Mouse (Mus musculus): ENCODE results near the gene Hoga1. TPM values are rescaled to one million over a fixed set of nuclear protein-coding genes. Genes with fewer than 3 reads are reported as not detected.

Gene Hoga1
- polyA plus RNA-seq, 1 experiment, result 7.6 TPM

DNA sequence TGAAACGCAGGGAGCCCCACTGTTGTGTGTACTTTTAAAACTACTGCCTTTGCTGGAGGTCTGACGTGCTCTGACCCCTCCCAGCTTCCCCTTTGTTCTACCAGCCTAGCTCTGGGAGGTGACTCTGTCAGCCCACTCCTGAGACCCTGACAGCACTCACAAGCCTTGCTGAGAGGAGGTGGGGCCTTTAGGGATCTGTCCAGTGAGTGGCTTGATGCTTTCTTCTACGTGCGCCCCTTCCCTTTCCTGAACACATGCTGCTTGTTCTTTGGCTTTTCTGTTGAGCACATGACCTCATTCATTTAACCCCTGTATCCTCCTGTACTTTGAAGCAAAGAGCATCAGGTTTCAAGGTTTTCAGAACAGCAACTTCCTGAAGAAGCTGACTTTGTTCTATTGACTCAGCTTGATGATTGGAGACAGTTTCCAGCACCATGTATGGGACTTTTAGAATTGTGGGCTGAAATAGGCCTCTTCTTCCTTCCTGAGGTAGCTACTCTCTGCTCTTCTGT lies 26.3 kb upstream of the Hoga1 start:
- no peak for TF ChIP-seq POLR2A (IDR thresholded peaks at IDR 0.05; ENCODE audit: borderline replicate concordance, extremely low read depth, low read depth, low read length)
- TF ChIP-seq CTCF (IDR thresholded peaks at IDR 0.05; ENCODE audit: insufficient read depth, low read length), result no peak
- Histone ChIP-seq H3K4me1 (ENCODE audit: control insufficient read depth, insufficient read depth, low read length) (peaks cover 23% of the 10 kb centered on the region), H3K4me3 (replicated peaks; ENCODE audit: extremely low read depth, low read depth, low read length) (no peak overlapping the region)
- 47% methylated on average over 4 of the region's 4 CpGs for WGBS
- no peak for DNase-seq

DNA sequence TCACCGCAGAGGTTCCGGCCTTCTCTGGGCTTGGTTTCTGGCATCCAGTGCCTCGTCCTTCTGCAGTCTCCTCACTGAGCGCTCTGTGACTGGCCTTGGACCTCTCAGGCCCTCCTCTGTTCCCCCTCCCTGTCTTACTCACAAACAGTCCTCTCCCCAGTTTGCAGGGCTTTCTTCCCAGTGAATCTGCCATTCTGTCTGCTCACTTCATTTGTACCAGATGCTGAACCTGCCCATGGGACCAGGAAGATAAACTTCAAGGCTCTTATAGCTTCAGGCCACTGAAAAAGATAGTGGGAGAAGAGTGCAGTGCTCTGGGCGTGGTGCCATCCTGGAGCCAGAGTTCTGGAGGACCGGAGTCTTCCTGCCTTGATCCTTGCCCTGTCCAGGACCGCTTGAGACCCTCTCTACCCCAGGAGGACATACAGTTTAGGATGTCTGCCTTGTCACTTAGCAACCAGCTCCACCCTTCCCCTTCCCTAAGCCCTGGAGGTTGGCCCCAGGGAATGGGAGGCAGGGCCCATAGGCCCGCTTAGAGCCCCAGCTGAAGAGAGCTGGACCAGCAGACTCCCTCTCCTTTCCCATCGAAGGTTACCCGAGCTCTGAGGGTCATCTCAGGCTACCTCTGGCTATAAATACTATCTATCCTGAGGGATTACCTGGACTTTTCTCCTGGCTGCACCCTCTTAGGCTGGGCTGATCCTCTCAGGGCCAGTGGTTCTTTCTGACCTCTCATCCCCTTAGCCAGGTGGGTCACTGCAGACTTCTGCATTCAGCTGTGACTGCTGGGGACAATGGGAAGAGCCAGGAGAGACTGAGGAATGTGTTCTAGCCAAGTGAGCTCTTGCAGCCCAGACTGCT lies 23.5 kb upstream of the Hoga1 start:
- DNase-seq, result no peak
- peaks cover 23% of the 10 kb centered on the region for H3K4me1 ChIP-seq (ENCODE audit: control insufficient read depth, insufficient read depth, low read length)
- 66% methylated on average over 10 of the region's 10 CpGs for WGBS
- TF ChIP-seq CTCF (IDR thresholded peaks at IDR 0.05; ENCODE audit: insufficient read depth, low read length) (no peak), POLR2A (IDR thresholded peaks at IDR 0.05; ENCODE audit: borderline replicate concordance, extremely low read depth, low read depth, low read length) (no peak)
- no peak overlapping the region for H3K4me3 ChIP-seq (replicated peaks; ENCODE audit: extremely low read depth, low read depth, low read length)

DNA sequence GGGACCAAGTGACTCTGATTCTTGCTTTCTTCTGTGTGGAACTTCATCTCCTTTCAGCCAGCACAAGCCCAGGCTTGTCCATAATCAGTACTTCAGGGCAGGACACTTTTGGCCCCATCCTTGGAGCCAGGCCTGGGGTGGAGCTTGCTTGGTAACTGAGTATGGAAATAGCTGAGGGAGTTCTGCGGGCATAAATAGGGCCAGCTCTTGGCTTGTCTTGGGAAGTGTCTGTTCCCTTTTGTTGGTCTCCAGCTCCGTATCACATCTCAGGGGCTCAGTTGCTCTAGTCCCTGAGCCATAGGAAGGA lies 22.9 kb upstream of the Hoga1 start:
- no peak for DNase-seq
- WGBS, result 71% methylated on average over 2 of the region's 2 CpGs
- H3K4me3 ChIP-seq (replicated peaks; ENCODE audit: extremely low read depth, low read depth, low read length), result no peak overlapping the region
- TF ChIP-seq POLR2A (IDR thresholded peaks at IDR 0.05; ENCODE audit: borderline replicate concordance, extremely low read depth, low read depth, low read length) (no peak), CTCF (IDR thresholded peaks at IDR 0.05; ENCODE audit: insufficient read depth, low read length) (no peak)
- H3K4me1 ChIP-seq (ENCODE audit: control insufficient read depth, insufficient read depth, low read length), result peaks cover 18% of the 10 kb centered on the region

DNA sequence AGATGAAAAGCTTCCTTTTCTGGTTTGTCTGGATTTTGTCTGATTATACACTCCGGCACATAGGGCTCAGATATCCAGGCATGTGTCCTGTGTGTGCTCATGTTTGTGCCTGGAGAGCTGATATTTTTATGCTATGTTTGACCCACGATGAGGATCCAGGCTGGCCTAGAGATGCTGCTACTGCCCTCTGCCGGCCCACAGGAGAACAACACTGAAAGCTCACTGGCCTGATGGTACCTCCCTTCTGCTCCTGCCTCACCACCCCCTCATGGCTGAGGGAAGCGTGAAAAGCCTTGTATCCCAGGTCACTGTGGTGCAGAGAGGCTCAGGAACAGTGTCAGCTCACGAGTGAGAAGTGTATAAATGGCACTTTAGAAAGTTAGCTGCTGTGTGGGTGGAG lies 19.3 kb upstream of the Hoga1 start:
- Histone ChIP-seq H3K4me1 (ENCODE audit: control insufficient read depth, insufficient read depth, low read length) (no peaks in the 10 kb centered on the region), H3K4me3 (replicated peaks; ENCODE audit: extremely low read depth, low read depth, low read length) (no peak overlapping the region)
- DNase-seq, result peak; percentile 82
- no peak for TF ChIP-seq POLR2A (IDR thresholded peaks at IDR 0.05; ENCODE audit: borderline replicate concordance, extremely low read depth, low read depth, low read length)
- peak; percentile 96 for TF ChIP-seq CTCF (IDR thresholded peaks at IDR 0.05; ENCODE audit: insufficient read depth, low read length)
- WGBS, result 1% methylated on average over 5 of the region's 5 CpGs

DNA sequence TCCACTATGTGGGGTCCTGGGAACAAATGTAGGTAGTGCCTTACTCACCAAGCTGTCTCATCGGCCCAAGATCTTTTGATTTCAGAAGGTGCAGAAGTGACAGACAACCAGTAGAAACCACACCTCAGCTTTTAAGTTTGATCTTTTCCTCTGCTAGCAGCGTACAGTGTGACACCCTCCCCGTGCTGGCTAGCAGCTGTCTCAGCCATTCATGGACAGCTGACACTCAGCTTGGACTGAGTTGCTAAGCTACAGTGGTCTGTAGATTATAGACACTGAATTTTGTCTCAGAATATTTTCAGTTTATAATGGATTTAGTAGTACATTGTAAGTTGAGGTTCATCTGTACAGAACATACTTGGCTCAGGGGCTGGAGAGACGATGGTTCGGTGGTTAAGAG lies 14.3 kb upstream of the Hoga1 start:
- 84% methylated on average over 5 of the region's 5 CpGs for WGBS
- 0 out of 2 replicates have a peak, but pooled peaks cover 2% of the 10 kb centered on the region for H3K4me1 ChIP-seq (ENCODE audit: control insufficient read depth, insufficient read depth, low read length)
- no peak for TF ChIP-seq CTCF (IDR thresholded peaks at IDR 0.05; ENCODE audit: insufficient read depth, low read length)
- no peak for TF ChIP-seq POLR2A (IDR thresholded peaks at IDR 0.05; ENCODE audit: borderline replicate concordance, extremely low read depth, low read depth, low read length)
- H3K4me3 ChIP-seq (replicated peaks; ENCODE audit: extremely low read depth, low read depth, low read length), result no peak overlapping the region
- DNase-seq, result no peak

DNA sequence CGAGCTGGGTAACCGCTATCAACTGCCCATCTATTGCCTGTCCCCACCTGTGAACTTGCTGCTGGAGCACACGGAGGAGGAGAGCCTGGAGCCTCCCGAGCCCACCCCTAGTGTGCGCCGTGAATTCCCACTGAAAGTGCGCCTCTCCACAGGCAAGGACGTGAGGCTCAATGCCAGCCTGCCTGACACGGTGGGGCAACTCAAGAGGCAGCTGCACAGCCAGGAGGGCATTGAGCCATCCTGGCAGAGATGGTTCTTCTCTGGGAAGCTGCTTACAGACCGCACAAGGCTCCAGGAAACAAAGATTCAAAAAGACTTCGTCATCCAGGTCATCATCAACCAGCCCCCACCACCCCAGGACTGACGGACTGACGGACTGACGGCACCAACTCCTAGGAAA lies 11.8 kb upstream of the Hoga1 start:
- WGBS, result 87% methylated on average over 14 of the region's 14 CpGs
- TF ChIP-seq POLR2A (IDR thresholded peaks at IDR 0.05; ENCODE audit: borderline replicate concordance, extremely low read depth, low read depth, low read length), result no peak
- TF ChIP-seq CTCF (IDR thresholded peaks at IDR 0.05; ENCODE audit: insufficient read depth, low read length), result no peak
- Histone ChIP-seq H3K4me3 (replicated peaks; ENCODE audit: extremely low read depth, low read depth, low read length) (no peak overlapping the region), H3K4me1 (ENCODE audit: control insufficient read depth, insufficient read depth, low read length) (0 out of 2 replicates have a peak, but pooled peaks cover 2% of the 10 kb centered on the region)
- no peak for DNase-seq

DNA sequence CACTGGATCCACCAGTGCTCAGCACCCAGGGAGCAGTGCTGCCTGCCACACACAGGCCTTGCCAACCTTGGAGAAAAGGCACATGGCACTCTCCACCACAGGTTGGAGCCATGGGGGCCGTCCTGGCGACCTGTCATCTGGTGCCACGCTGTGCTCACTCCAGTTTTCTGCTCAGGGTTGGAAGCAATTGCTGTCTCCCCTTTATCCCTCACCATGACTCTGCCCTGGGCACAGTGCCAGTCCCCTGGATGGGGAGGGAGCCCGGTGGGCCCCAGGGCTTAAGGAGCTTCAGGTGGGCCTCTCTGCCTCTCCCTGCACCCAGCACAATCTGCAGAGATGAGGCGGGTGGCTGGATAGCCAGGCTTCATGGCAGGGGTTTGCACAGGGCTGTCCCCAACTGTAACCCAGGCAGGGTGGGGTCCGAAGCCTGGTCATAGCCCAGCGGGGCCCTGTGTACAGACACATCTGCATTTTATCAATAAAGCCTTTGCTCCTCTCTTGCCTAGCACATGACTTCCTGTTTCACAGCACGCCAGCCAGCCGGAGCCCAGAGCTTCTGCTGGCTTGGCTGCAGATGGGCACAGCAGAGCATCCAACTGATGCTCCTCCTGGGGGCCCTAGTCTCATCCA lies 11.1 kb upstream of the Hoga1 start:
- H3K4me1 ChIP-seq (ENCODE audit: control insufficient read depth, insufficient read depth, low read length), result 0 out of 2 replicates have a peak, but pooled peaks cover 2% of the 10 kb centered on the region
- 64% methylated on average over 9 of the region's 9 CpGs for WGBS
- H3K4me3 ChIP-seq (replicated peaks; ENCODE audit: extremely low read depth, low read depth, low read length), result no peak overlapping the region
- TF ChIP-seq CTCF (IDR thresholded peaks at IDR 0.05; ENCODE audit: insufficient read depth, low read length) (no peak), POLR2A (IDR thresholded peaks at IDR 0.05; ENCODE audit: borderline replicate concordance, extremely low read depth, low read depth, low read length) (no peak)
- DNase-seq, result no peak

DNA sequence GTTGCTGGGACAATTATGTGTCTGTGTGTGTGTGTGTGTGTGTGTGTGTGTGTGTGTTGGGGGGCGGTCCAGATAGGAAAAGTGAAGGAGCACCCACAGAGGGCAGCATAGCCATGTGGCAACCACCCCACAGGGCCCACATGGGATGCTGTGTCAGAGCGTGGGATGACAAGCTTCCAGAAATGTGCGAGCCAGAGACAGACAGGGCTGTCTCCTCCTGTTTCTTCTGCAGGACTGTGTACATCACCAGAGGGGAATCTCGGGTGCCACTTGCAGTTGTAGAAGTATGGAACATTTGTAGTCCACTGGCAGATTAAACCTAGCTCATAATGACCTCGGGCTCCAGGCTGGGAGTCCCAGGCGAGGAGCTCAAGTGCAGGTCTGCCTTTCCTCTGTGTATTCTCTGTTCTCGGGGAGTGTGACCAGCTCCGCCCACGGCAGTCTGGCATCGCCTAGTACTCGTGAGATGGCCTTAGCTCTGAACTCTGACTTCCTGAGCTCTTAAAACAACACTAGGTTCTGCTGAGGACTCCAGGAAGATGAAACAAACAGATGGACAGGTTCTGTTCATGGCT lies 10.4 kb upstream of the Hoga1 start:
- Histone ChIP-seq H3K4me3 (replicated peaks; ENCODE audit: extremely low read depth, low read depth, low read length) (no peak overlapping the region), H3K4me1 (ENCODE audit: control insufficient read depth, insufficient read depth, low read length) (0 out of 2 replicates have a peak, but pooled peaks cover 2% of the 10 kb centered on the region)
- no peak for DNase-seq
- no peak for TF ChIP-seq CTCF (IDR thresholded peaks at IDR 0.05; ENCODE audit: insufficient read depth, low read length)
- no peak for TF ChIP-seq POLR2A (IDR thresholded peaks at IDR 0.05; ENCODE audit: borderline replicate concordance, extremely low read depth, low read depth, low read length)
- 52% methylated on average over 11 of the region's 11 CpGs for WGBS

DNA sequence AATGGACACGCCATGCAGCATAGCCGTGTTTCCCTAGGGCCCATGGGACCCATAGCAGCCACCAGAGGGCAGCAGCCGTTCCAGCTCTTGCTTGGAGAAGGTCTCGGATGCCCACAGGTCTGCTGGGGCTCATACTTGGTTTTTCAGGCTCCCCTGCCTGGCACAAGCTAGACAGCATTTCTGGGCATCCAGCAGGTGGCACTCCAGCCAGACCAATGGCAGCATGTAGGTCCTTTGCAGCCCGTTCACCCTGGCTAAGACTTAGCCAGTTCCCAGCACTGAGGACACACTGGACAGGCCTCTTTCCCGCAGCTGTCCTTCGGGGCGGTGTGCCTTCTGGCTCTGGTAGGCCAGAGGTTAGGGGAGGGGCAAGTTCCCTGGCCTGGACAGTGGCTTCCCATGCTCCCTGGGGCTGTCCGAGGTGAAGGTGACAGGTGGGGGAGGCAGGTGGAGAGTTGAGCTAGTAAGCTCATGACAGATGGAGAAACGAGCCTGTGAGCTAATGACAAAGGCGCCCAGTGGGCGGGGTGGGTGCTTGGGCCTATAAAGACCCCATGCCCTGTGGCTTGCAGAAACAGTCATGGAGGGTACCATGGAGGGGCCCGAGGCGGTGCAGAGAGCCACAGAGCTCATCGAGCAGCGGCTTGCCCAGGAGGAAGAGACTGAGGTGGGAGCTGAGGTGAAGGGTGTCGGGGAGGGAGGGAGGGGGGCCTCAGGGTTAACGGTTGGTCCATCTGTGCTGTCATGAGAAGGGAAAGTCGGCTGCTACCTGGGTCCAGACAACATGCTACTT lies 9.8 kb upstream of the Hoga1 start, which contains the start of gene Ankrd2:
TSS of gene Ankrd2 (plus strand) at position 545 of the 793 bp plus-strand sequence.
- Histone ChIP-seq H3K4me1 (ENCODE audit: control insufficient read depth, insufficient read depth, low read length) (0 out of 2 replicates have a peak, but pooled peaks cover 2% of the 10 kb centered on the region), H3K4me3 (replicated peaks; ENCODE audit: extremely low read depth, low read depth, low read length) (no peak within 1 kb of the TSS)
- TF ChIP-seq POLR2A (IDR thresholded peaks at IDR 0.05; ENCODE audit: borderline replicate concordance, extremely low read depth, low read depth, low read length) (no peak), CTCF (IDR thresholded peaks at IDR 0.05; ENCODE audit: insufficient read depth, low read length) (peak; percentile 79)
- DNase-seq, result peak; percentile 82
- 59% methylated on average over 19 of the region's 19 CpGs for WGBS

All from lung, adult 2 months (tissue).